Mouse (Mus musculus): ENCODE data around the gene Sfxn4.
"Not testable (repeated sequence)": the region's sequence is repeated elsewhere in the genome, so short reads cannot be mapped to it uniquely, and the experiment has no call there.

The Sfxn4 gene

DNA sequence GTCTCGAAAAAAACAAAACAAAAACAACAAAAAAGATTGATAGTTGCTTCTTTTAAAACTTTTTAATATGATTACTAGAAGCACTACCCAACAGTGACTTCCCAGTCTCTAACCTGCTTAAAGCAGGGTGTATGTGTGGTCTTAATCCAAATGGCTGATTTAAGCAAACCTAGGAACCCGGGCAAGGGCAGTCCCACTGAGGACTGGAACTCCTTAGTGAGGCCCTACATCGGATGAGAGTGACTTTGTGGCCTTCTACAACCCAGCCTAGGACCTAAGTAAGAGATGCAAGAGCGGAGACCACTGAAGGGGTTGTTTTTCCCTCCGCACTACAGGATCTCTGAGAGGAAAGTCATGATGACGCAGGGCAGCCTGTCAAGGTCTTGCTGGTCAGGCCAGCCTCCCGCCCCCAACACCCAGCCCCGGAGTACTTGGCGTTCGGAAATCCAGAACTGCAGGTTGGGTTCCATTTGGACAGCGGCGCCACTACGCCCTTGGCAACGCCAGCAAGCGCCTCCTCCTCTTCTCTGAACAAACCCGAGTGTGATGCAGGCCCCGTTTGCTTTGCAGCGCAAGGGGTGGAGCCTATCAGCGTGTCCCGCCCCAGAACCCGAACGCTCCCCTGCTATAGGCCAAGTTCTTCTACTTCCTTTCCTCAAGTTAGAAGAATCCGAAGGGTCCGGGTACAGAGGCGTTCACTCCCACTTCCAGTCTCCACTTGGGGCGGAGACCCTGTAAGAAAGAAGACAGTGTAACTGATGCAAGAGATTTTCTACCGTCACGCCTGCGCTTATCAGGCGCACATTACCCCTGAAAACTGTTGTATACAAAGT lies at the start of gene Sfxn4:
Gene Sfxn4 (minus strand): TSS at position 612 of the 833 bp plus-strand sequence.
- peak; percentile 94 to 95 for DNase-seq (ENCODE audit: low spot score in 2 of 2)

DNA sequence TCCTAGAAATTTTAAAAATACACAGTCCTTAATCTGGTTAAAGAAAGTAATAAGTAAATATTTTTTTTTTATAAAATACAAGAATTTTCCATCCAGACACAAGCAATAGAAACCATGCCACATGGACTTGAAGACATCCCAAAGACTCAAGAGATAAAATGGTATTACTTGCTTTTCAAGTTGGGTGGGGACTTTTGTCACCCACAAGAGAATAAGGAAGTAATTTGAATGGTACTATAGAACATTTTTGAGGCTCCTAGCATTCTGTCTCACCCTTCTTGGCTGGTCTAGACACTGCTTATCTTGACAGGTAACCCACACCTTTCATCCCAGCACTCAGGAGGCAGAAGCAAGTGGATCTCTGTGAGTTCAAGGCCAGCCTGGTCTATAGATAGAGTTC lies 49.0 kb upstream of the Sfxn4 start:
- no peak for DNase-seq (ENCODE audit: low spot score in 2 of 2)

DNA sequence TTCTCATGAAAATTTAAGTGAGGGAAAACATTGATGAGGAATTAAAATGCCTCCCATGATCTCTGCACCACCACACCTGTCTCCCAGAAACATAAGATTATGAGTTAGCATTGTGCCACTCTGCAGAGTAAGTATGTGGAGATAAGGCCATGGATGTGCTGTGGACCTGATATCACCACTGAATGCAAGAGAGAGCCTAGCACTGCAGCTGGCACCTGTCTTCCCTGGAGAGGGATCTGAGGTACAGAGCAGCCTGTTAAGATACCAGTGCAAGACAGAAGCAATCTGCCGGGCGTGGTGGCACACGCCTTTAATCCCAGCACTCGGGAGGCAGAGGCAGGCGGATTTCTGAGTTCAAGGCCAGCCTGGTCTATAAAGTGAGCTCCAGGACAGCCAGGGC lies 44.2 kb upstream of the Sfxn4 start:
- no peak for DNase-seq (ENCODE audit: low spot score in 2 of 2)

DNA sequence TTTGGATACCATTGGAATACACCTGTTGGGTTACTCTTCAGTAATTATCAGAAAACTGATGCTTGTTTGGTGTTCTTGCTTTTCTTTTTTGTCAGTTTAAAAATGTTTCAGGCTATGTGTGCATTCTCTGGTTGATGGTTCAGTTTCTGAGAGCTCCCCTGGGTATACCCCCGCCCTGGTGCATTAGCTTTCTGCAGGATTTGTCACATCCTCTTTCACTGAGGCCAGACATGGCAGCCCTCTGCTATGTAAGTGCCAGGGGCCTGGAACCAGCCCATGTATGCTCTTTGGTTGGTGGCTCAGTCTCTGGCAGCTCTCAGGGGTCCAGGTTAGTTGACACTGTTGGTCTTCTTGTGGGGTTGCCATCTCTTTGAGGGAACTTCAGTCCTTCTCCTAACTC lies 42.7 kb upstream of the Sfxn4 start:
- no peak for DNase-seq (ENCODE audit: low spot score in 2 of 2)

DNA sequence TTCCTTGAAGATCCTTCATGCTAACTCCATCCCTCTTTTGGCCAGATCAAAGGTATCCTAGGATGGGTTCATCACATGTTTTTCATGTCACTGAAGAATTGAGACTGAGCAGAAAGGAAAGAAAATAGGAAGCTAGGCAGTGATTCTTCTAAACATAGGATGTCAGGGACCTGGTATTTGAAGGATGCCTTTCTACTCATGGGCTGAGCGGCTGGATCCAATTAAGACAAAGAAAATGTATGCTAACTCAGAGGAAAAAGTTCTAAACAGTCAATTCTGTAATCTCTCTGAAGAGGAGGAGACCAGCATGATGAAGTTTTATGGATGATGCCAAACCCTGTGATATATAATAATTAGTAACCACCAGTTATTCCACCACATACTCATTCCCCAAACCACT lies 41.9 kb upstream of the Sfxn4 start:
- DNase-seq (ENCODE audit: low spot score in 2 of 2), result no peak

DNA sequence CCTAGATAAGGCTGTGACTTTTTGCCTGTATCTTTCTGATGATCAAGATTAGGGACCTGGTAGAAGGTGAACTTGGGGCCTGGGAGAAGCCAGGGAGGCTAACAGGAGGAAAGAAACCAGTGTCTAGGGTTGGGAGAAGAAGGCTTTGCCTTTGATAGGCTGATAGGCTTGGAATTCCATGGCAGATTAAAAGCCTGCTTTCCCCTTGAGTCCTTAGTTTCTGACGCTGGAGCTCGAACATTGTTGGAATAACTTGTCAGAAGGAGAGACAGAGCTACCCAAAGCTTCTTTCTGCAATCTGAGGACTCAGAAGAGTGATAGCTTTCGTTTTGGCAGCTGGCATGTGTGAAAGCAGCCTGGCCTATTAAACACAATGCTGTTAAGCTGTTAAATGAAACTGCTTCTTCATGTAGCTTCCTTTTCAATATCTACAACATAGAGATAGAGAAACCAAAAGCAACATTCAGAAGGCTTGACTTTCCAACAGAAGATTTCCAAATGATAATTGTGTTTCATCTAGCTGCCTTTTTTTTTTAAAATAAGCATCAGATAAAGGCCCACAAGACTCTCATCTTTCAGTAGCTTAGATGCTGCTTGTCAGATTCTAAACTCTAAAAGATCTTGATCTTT lies 34.1 kb upstream of the Sfxn4 start:
- no peak for DNase-seq (ENCODE audit: low spot score in 2 of 2)

DNA sequence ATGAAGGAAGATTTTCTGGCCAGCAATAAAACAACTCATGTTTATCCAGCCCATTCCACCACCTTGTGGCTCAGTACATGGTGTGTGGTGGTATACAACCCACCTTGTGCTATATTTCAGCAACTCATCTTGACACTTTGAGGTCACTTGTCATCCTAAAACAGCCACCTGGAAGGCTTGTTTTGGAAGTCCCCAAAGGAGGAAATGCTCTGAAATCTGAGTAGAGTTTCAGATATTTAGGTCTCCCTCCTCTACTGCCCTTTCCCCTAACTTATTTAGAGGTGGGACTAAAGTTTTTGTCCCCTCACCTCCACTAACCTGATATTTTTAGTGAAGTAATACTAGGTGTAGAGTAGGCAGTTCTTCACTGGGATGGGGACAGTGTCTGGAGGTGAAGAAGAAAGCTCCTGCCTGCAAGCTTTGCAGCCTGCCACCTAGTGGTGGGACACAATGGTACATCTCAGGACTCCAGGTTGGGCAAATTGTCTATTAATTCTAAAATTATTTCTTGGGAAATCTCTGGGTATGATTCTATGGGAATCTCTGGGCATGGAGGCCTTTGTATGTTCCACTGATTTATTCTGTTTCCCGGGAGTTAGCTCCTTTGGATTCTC lies 30.8 kb upstream of the Sfxn4 start:
- peak; percentile 45 to 68 for DNase-seq (ENCODE audit: low spot score in 2 of 2)

DNA sequence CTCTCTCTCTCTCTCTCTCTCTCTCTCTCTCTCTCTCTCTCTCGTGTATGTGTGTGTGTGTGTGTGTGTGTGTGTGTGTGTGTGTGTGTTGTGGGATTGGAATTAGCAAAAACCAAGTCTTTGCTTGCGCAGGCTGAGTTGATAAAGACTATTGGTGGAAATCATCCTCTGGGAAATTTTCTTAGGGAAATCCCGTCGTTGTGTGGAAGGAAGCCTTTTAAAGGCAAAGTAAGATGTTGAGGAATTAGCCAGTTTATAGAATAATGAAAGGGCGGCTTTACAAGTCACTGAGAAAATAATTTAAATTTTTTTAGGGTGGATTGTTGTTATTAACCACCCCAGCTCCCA lies 29.8 kb upstream of the Sfxn4 start:
- peak in 1 of 2 experiments; percentile 36 for DNase-seq (ENCODE audit: low spot score in 2 of 2)

DNA sequence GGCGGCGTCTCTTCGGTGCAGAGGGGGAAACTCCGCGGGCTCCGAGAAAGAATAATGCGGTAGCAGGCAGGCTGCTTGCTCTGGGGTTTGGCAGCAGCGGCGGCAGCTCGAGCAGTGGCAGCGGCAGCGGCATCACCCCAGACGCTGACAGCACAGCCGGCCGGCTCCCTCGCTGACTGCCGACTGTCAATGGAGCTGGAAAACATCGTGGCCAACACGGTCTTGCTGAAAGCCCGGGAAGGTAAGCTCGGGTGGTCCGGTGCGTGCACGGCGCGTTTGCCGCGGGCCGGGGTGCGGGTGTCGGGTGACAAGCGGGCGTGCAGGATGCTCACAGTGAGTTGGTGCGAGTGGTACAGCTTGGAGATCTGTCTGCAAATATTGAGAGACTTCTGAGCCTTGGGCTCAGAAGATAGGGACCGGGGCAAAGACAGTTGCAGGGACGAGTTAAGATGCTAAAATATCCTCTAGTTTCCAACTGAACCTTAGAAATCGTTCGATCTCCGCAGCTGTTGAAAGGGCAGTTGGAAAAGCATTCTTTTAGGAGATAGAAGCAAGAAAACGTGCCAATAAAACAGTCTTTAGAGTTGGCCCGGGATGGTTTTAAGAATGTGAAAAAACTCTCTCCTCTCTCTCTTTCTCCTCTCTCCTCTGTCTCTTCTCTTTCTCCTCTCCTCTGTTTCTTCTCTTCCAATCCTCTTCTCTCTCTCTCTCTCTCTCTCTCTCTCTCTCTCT lies 29.3 kb upstream of the Sfxn4 start:
- DNase-seq (ENCODE audit: low spot score in 2 of 2), result no peak

DNA sequence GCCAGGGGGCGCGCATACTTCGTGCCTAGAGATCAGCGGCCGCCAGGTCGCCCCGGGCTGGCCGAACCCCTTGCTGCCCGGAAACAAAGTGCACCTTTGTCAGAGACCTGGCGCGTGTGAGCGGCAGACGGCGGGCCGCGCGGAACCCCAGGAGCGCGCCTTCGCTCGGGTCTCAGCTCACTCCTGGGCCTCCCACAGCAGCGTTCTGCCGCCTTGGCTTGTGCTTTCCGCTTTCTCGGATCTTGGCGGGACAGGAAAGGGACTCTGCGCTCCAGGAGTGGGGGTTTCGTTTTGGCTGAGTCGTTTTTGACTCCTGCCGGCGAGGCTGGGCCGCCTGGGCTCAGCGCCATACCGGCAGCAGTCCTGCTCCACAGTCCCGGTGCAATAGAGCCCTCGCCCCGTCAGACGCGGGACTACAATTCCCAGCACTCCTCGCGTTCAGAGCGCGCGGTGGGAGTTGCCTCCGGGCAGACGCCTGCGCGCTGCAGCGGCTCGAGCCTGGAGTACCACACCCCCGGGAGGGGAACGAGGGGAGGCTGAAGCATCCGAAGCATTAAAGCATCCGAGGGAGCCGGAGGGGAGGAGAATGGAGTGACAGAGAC lies 28.5 kb upstream of the Sfxn4 start, which contains the start of gene Grk5:
Gene Grk5 (plus strand): TSS at position 36 of the 602 bp plus-strand sequence.
- DNase-seq (ENCODE audit: low spot score in 2 of 2), result peak; percentile 97

DNA sequence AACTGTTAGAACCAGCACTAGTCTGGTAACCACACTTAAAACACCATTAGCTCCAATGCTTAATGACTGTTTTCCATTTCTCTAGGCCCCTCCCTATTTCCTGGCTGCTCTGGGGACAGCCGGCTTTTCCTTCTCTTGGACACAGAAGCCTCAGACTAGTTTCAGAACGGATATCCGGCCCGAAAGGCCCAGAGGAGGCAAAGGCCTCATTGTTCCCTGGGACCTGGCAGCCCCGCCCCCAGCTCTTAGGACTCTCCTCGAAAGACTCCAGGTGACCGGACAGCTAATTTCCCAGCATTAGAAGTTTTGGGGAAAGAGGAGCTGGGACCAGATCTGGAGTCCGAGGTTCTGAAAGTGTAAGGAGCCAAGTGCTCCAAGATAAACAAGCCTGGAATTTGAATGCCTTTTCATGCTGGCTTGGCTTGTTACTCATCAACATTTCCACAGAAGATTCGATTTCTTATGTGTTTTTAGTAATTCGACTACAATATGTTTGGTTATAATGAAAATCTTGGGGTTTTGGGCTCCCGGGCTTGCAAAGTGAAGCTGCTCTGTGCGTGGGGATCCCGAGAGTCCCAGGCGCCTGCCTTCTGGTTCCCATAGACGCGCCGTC lies 27.9 kb upstream of the Sfxn4 start:
- peak; percentile 51 to 52 for DNase-seq (ENCODE audit: low spot score in 2 of 2)

DNA sequence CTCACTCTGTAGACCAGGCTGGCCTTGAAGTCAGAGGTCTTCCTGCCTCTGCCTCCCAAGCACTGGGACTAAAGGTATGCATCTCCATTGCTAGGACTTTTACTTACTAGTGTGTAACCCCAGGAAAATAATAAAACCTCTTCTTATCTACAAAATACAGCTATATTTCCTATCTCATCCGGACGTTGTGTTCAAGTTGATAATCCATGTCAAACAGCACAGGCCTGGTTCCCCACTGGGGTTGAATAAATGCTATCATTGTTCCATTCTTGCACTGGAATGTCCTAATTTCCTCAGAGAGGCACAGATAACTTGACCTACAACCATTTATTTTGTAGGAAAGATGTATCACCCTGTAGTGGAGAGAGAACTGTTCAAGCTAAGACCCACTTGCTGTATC lies 26.4 kb upstream of the Sfxn4 start:
- DNase-seq (ENCODE audit: low spot score in 2 of 2), result no peak

DNA sequence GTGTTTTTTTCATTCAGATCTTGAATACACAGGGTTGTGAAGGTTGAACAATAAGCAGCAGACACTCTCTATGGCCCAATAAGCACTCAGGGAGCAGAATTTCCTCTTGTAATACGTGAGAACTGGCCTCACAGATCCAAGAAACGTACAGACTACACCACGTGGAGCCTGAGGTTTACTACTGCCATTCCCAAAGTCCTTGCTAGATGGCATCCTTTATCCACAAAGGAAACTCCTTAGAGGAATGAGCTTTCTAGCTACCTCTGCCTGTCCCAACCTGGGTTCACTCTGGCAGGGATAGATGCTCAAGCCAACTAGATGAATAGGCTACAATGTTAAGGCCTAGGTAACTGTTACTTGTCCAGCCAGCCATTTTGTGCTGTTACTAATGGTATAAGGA lies 21.9 kb upstream of the Sfxn4 start:
- peak; percentile 49 to 50 for DNase-seq (ENCODE audit: low spot score in 2 of 2)

DNA sequence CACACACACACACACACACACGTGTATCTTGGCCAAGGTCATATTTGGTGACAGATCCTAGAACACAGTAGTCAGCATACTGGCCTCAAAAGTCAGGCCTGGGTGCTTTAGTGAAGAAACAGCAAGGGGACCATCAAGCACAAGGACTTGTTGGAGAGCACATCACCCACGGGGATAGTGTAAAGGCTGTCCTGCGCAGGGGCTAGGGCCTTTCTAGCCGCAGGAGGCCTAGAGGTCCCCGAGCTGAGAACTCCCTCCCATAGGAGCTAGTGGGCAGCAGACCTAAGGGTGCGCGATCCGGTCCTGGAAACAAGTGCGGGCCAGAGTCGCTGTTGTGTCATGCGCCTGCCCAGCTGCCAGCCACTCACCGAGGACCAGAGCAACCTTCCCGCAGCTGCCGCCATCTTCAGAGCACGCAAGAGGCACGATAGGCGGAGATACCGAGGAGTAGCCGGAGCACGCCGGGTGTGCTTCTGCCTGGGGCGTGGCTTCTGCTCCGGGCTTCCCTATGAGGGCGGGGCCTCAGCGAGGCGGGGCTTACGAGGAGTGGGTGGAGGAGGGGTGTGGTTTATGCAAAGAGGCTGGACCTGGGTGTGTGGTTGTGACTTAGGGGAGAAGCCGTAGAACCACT lies 12.9 kb upstream of the Sfxn4 start, which contains the start of gene Prdx3:
Gene Prdx3 (minus strand): TSS at position 493 of the 631 bp plus-strand sequence.
- DNase-seq (ENCODE audit: low spot score in 2 of 2), result peak; percentile 96

DNA sequence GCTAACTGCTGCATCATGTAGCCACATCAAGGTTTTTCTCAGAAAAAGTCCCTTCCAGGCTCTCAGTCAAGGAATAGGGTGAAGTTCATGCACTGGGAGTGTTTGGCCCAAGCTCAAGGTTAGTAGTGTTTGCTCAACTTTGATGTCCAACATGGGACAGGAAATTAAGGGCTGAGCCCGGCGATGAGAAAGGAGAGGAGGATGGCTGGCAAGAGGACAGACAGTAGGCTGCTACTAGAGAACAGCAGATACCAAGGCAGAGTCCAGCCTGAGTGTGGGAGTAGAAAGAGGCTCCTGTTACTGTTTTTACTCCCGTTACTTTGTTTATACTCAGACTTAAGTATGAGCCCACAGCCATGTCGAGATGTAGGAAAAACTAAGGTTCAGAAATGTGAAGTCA lies 12.2 kb upstream of the Sfxn4 start:
- peak; percentile 38 to 45 for DNase-seq (ENCODE audit: low spot score in 2 of 2)

DNA sequence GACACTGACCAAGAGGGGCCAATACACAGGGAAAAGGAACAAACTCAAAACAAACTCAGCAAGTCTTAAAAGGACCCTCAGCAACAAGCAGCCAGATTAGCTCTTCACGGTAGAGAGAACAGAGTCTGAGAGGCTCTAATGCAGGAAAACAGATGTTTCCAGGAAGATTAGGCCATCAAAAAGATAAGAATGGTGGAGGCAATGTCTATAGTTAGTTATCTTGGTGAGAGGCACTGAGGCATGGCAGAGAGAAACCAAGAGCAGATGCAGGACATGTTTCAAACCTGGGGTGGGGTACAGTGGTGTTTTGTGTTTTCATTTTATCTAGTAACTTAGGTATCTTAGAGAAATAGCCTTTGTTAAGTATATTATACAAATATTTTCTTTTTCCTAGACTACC lies 11.0 kb upstream of the Sfxn4 start:
- no peak for DNase-seq (ENCODE audit: low spot score in 2 of 2)

DNA sequence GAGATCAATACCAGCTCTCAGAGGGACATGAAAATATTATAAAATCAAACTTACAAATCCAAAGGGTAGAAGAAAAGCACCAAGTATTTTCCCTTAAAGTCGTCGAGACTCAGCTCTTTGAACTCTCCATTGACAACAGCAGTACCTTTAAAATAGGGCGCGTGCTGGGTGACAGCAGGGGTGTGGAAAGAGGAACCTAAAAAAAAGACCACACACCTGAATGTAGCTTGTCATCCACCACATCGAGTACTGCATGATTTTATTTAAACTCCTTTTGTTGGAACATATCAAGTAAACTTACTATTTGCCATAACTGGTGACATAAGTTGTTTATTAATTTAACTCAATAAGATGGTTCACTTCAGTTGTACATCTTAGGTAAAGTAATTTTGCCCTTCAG lies 10.1 kb upstream of the Sfxn4 start:
- no peak for DNase-seq (ENCODE audit: low spot score in 2 of 2)

DNA sequence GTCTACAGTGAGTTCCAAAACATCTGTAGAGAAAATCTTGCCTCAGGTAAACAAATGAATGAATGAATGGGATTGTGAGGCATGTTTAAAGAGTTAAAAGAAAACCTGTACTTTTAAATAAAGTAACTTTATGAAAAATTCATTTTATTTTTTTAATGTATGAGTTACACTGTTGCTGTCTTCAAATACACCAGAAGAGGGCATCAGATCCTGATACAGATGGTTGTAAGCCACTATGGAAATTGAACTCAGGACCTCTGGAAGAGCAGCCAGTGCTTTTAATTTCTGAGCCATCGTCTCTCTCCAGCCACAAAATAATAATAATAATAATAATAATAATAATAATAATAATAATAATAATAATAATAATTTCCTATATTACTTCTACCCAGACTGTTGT lies 9.2 kb upstream of the Sfxn4 start:
- no peak for DNase-seq (ENCODE audit: low spot score in 2 of 2)

DNA sequence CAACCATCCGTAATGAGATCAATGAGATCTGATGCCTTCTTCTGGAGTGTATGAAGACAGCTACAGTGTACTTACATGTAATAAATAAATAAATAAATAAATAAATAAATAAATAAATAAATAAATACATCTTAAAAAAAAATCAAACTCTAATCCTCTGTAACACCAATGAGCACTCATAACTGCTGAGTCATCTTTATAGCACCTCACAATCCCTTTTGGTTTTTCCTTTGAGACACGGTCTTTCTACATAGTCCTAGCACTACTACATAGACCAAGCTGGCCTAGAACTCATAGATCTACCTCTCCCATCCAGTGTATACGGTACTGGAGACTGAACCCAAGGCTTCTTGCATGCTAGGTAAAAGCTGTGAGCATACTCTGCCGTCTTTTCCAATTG lies 4.9 kb upstream of the Sfxn4 start:
- DNase-seq (ENCODE audit: low spot score in 2 of 2), result not testable (repeated sequence)

DNA sequence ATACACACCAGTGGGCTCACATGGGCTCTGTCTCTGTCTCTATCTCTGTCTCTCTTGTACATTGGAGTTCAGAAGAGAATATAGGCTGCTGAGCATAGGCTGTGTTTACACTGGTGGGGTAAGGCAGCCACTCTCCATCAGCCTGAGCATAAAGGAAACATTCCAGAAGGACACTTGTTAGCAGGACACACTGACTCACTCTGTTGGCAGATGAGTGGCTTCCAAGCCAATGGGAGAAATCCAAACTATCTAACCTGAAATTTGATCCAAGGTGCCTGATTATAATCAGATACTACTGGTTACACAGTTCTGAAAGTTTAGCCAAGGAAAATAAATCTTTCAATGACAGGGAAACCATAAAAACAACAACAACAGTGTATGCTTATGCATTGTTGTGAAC lies 15.5 kb downstream of the Sfxn4 start:
- DNase-seq (ENCODE audit: low spot score in 2 of 2), result no peak

DNA sequence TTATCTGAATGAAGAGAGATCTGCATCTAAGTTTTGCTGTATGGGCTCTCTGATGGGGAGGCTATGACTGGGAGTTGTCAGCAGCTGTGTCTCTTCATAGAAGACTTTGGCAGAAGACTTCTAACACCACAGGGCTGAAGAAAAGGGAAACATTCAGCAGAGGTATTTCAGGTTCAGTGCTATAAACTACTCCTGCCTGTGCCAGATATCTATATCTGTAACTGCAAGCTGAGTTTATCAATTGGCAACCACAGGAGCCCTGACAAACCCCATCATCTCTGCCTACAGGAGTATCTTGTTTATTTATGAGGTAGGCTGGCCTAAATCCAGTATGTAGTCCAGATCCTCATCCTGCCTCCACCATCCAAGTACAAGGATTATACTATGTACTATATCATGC lies 18.0 kb downstream of the Sfxn4 start:
- no peak for DNase-seq (ENCODE audit: low spot score in 2 of 2)

Data from right cerebral cortex, postnatal 10 days (tissue).